Mouse (Mus musculus) inflammation-experienced regulatory T-cells, adult 16 weeks (primary cell): ENCODE results near the gene Unc93a2. TPM values are rescaled to one million over a fixed set of nuclear protein-coding genes. Genes with fewer than 3 reads are reported as not detected.

Experiments
- polyA plus RNA-seq: library from polyadenylated mRNA; unstranded; fragments of 100-300 nt; shearing (Covaris generic); gene quantifications from one replicate; pipeline ENCODE4 v1.2.1, GENCODE M21; 2017

The Unc93a2 gene
- not detected for polyA plus RNA-seq

GRCm38 (mm10) chr17:7385364-7385763 is at the start of gene Unc93a2:
Gene Unc93a2, minus strand, starts transcription at chr17:7385464.

GRCm38 (mm10) chr17:7371879-7372278 is 13.4 kb downstream of the Unc93a2 start, which contains the start of gene Gm49630:
Gene Gm49630, minus strand, starts transcription at chr17:7371979.

GRCm38 (mm10) chr17:7352596-7352995 is 32.7 kb downstream of the Unc93a2 start, which contains the start of gene Ttll2:
Gene Ttll2, minus strand, starts transcription at chr17:7352696.

GRCm38 (mm10) chr17:7324346-7324745 is 60.9 kb downstream of the Unc93a2 start, which contains the start of gene Tcp10a:
Gene Tcp10a, plus strand, starts transcription at chr17:7324646.

Other genes starting within 250 kb of the Unc93a2 start
- gene Rps6ka2, start 215.3 kb downstream of the Unc93a2 start, polyA plus RNA-seq = 1.1 TPM
- gene Tcp10a, start 60.8 kb downstream of the Unc93a2 start, polyA plus RNA-seq = not detected
- gene Ttll2, start 32.8 kb downstream of the Unc93a2 start, polyA plus RNA-seq = not detected
- not detected for gene Gm49630, start 13.5 kb downstream of the Unc93a2 start, polyA plus RNA-seq